Mouse (Mus musculus): ENCODE results near the gene Oser1. TPM values are rescaled to one million over a fixed set of nuclear protein-coding genes. Genes with fewer than 3 reads are reported as not detected.

Gene Oser1
- total and polyA plus RNA-seq, 3 experiments = 29.0 to 44.9 (median 38.1) TPM

- no peaks in the 10 kb centered on the region for H3K36me3 ChIP-seq (replicated peaks in 1 of 2; ENCODE audit: control insufficient read depth in 1 of 2, insufficient read depth in 1 of 2, low read length in 1 of 2)
- no peak for TF ChIP-seq JUN (IDR thresholded peaks at IDR 0.05; ENCODE audit: insufficient read depth, low read depth, low read length)
- TF ChIP-seq GABPA (IDR thresholded peaks at IDR 0.05; ENCODE audit: insufficient replicate concordance, low read depth, low read length) = no peak
- no peak for TF ChIP-seq TBP (conservative IDR thresholded peaks at IDR 0.05; ENCODE audit: low read depth, low read length)
- no peak for TF ChIP-seq JUND (conservative IDR thresholded peaks at IDR 0.05; ENCODE audit: low read depth, low read length)
- TF ChIP-seq IRF4 (IDR thresholded peaks at IDR 0.05; ENCODE audit: low read depth, low read length) = no peak
- no peak for TF ChIP-seq TCF12 (IDR thresholded peaks at IDR 0.05; ENCODE audit: low read depth, low read length)
- no peak for TF ChIP-seq POLR2A (IDR thresholded peaks at IDR 0.05; ENCODE audit: low read depth, low read length)
- TF ChIP-seq CHD1 (IDR thresholded peaks at IDR 0.05; ENCODE audit: low read depth, low read length) = no peak
- no peak for TF ChIP-seq MEF2A (IDR thresholded peaks at IDR 0.05; ENCODE audit: borderline replicate concordance, low read depth, low read length)
- no peak for TF ChIP-seq SMC3 (IDR thresholded peaks at IDR 0.05; ENCODE audit: low read depth, low read length)
- no peak for TF ChIP-seq USF2 (conservative IDR thresholded peaks at IDR 0.05; ENCODE audit: low read depth, low read length)
- TF ChIP-seq PAX5 (IDR thresholded peaks at IDR 0.05; ENCODE audit: low read length) = no peak
- TF ChIP-seq POLR2AphosphoS2 (IDR thresholded peaks at IDR 0.05; ENCODE audit: low read depth, low read length) = no peak
- TF ChIP-seq MYC (IDR thresholded peaks at IDR 0.05; ENCODE audit: low read depth, low read length) = no peak
- no peak for TF ChIP-seq NRF1 (IDR thresholded peaks at IDR 0.05; ENCODE audit: low read depth, low read length)
- TF ChIP-seq MAFK (IDR thresholded peaks at IDR 0.05; ENCODE audit: insufficient replicate concordance, low read length) = no peak
- H3K27me3 ChIP-seq (replicated peaks) = peaks cover 86% of the 10 kb centered on the region
- H3K27ac ChIP-seq (ENCODE audit: insufficient read depth, low read depth) = no peak overlapping the region
- H3K4me3 ChIP-seq (replicated peaks in 1 of 3; ENCODE audit: low read depth in 2 of 3, low read length in 2 of 3, poor library complexity in 1 of 3) = no peak overlapping the region
- DNase-seq (ENCODE audit: extremely low read depth) = no peak
- H3K4me2 ChIP-seq (ENCODE audit: insufficient read depth, low read depth, poor library complexity, severe bottlenecking) = no peak overlapping the region
- H3K9me3 ChIP-seq (replicated peaks; ENCODE audit: low read length) = no peaks in the 10 kb centered on the region
- no peaks in the 10 kb centered on the region for H3K79me2 ChIP-seq (replicated peaks; ENCODE audit: control insufficient read depth, extremely low read depth, insufficient read depth, poor library complexity, severe bottlenecking)
- in situ Hi-C loops (cut with MboI; ENCODE audit: low pct_ligation_motif_present, low pct_unique_long_range_greater_than_20kb, low sequenced_read_pairs) = no loop called here
- dilution Hi-C loops (cut with MboI; ENCODE audit: extremely low pct_ligation_motif_present, extremely low pct_unique_long_range_greater_than_20kb, low sequenced_read_pairs) = no loop called here
- H3K9ac ChIP-seq (ENCODE audit: insufficient read depth, low read depth) = no peak overlapping the region
- no peaks in the 10 kb centered on the region for H3K4me1 ChIP-seq (ENCODE audit: control insufficient read depth in 1 of 2, insufficient read depth in 2 of 2)
Measured at GRCm38 (mm10) chr2:163362940-163363921, 61.3 kb downstream of the Oser1 start.

GRCm38 (mm10) chr2:163360858-163361623, 63.5 kb downstream of the Oser1 start:
- in situ Hi-C loops (cut with MboI; ENCODE audit: low pct_ligation_motif_present, low pct_unique_long_range_greater_than_20kb, low sequenced_read_pairs) (no loop called here), dilution Hi-C loops (cut with MboI; ENCODE audit: extremely low pct_ligation_motif_present, extremely low pct_unique_long_range_greater_than_20kb, low sequenced_read_pairs) (no loop called here)
- Histone ChIP-seq H3K4me1 (ENCODE audit: control insufficient read depth in 1 of 2, insufficient read depth in 2 of 2) (peaks cover 0 to 3% of the 10 kb centered on the region in 2 experiments; a peak in 1 of 4 replicates), H3K4me2 (ENCODE audit: insufficient read depth, low read depth, poor library complexity, severe bottlenecking) (no peak overlapping the region), H3K4me3 (replicated peaks in 1 of 3; ENCODE audit: low read depth in 2 of 3, low read length in 2 of 3, poor library complexity in 1 of 3) (no peak overlapping the region), H3K27ac (ENCODE audit: insufficient read depth, low read depth) (no peak overlapping the region), H3K9me3 (replicated peaks; ENCODE audit: low read length) (no peaks in the 10 kb centered on the region), H3K36me3 (replicated peaks in 1 of 2; ENCODE audit: control insufficient read depth in 1 of 2, insufficient read depth in 1 of 2, low read length in 1 of 2) (no peaks in the 10 kb centered on the region), H3K27me3 (replicated peaks) (peaks cover 84% of the 10 kb centered on the region), H3K9ac (ENCODE audit: insufficient read depth, low read depth) (no peak overlapping the region), H3K79me2 (replicated peaks; ENCODE audit: control insufficient read depth, extremely low read depth, insufficient read depth, poor library complexity, severe bottlenecking) (no peaks in the 10 kb centered on the region)
- no peak for TF ChIP-seq MEF2A (IDR thresholded peaks at IDR 0.05; ENCODE audit: borderline replicate concordance, low read depth, low read length)
- TF ChIP-seq MAFK (IDR thresholded peaks at IDR 0.05; ENCODE audit: insufficient replicate concordance, low read length) = no peak
- no peak for TF ChIP-seq HCFC1 (IDR thresholded peaks at IDR 0.05; ENCODE audit: low read depth, low read length)
- TF ChIP-seq GABPA (IDR thresholded peaks at IDR 0.05; ENCODE audit: insufficient replicate concordance, low read depth, low read length) = no peak
- TF ChIP-seq IRF4 (IDR thresholded peaks at IDR 0.05; ENCODE audit: low read depth, low read length) = no peak
- TF ChIP-seq SIN3A (IDR thresholded peaks at IDR 0.05; ENCODE audit: low read length) = no peak
- TF ChIP-seq POLR2AphosphoS2 (IDR thresholded peaks at IDR 0.05; ENCODE audit: low read depth, low read length) = no peak
- no peak for TF ChIP-seq MYC (IDR thresholded peaks at IDR 0.05; ENCODE audit: low read depth, low read length)
- no peak for TF ChIP-seq ZKSCAN1 (IDR thresholded peaks at IDR 0.05; ENCODE audit: borderline replicate concordance, low read depth, low read length)
- no peak for TF ChIP-seq TBP (conservative IDR thresholded peaks at IDR 0.05; ENCODE audit: low read depth, low read length)
- no peak for TF ChIP-seq NRF1 (IDR thresholded peaks at IDR 0.05; ENCODE audit: low read depth, low read length)
- TF ChIP-seq POLR2A (IDR thresholded peaks at IDR 0.05; ENCODE audit: low read depth, low read length) = no peak
- no peak for DNase-seq (ENCODE audit: extremely low read depth)

All from CH12.LX (cell line).